Mouse (Mus musculus) heart, embryonic 11.5 days (tissue): ENCODE data around the gene Eya2. TPM values are rescaled to one million over a fixed set of nuclear protein-coding genes. Genes with fewer than 3 reads are reported as not detected.
"Not testable (repeated sequence)": the region's sequence is repeated elsewhere in the genome, so short reads cannot be mapped to it uniquely, and the experiment has no call there.

Experiments
- ATAC-seq: fragments of 200-750 bp; cut with Nextera tagmentation; replicated peaks from 2 replicates; pipeline ENCODE4 v1.8.0; 2017; ENCODE audit warnings: moderate library complexity; ENCODE audit not compliant: insufficient number of reproducible peaks, low FRiP score, low TSS enrichment
- H3K27ac ChIP-seq: fragments of 300-500 bp; sonication (generic); 2 replicates; pipeline ENCODE4 v1.5.1; 2014; ENCODE audit warnings: mild to moderate bottlenecking, low read depth, low read length
- H3K27me3 ChIP-seq: fragments of 300-500 bp; sonication (generic); 2 replicates; pipeline ENCODE4 v1.6.1; 2014; ENCODE audit warnings: mild to moderate bottlenecking, low read length, mixed read lengths; ENCODE audit not compliant: control insufficient read depth, insufficient read depth
- H3K36me3 ChIP-seq: fragments of 300-500 bp; sonication (generic); 2 replicates; pipeline ENCODE4 v1.6.1; 2014; ENCODE audit warnings: mild to moderate bottlenecking, low read length, moderate library complexity, mixed read lengths; ENCODE audit not compliant: control insufficient read depth, insufficient read depth
- H3K4me1 ChIP-seq: fragments of 300-500 bp; sonication (generic); 2 replicates; pipeline ENCODE4 v1.6.1; 2014; ENCODE audit warnings: low read length; ENCODE audit not compliant: control insufficient read depth, insufficient read depth
- H3K4me2 ChIP-seq: fragments of 300-500 bp; sonication (generic); 2 replicates; pipeline ENCODE4 v1.6.1; 2014; ENCODE audit warnings: mild to moderate bottlenecking, moderate library complexity
- H3K4me3 ChIP-seq: fragments of 300-500 bp; sonication (generic); 2 replicates; pipeline ENCODE4 v1.5.1; 2014; ENCODE audit warnings: low read depth, low read length
- H3K9ac ChIP-seq: fragments of 300-500 bp; sonication (generic); 2 replicates; pipeline ENCODE4 v1.6.1; 2014; ENCODE audit warnings: mild to moderate bottlenecking, low read depth, low read length, moderate library complexity
- H3K9me3 ChIP-seq: fragments of 300-500 bp; sonication (generic); replicated peaks from 2 replicates; pipeline ENCODE4 v1.6.1; 2016; ENCODE audit warnings: low read length; ENCODE audit not compliant: control insufficient read depth
- WGBS: fragments of 180-500 bp; shearing (Covaris S2); extraction: QIAGEN DNeasy Blood & Tissue Kit; methylation state at CpG from one replicate; pipeline ENCODE4 v1.1.7; 2014; ENCODE audit not compliant: insufficient replicate concordance; 5-methylcytosine and 5-hydroxymethylcytosine counted together
- polyA plus RNA-seq: library from polyadenylated mRNA; unstranded; fragments of >200 nt; fragmentation: Nextera tagmentation; extraction: Ambion mirVana; gene quantifications from 2 replicates; pipeline ENCODE4 v1.2.1, GENCODE M21; 2014

The Eya2 gene
- polyA plus RNA-seq, 1 experiment from 2014 or later, result 0.72 TPM

- WGBS, result 92% methylated on average over 9 of the region's 9 CpGs
- peaks cover 20% of the 10 kb centered on the region for H3K36me3 ChIP-seq
- no peak overlapping the region for H3K4me2 ChIP-seq
- no peak overlapping the region for H3K27ac ChIP-seq
- H3K4me3 ChIP-seq, result no peak overlapping the region
- H3K9me3 ChIP-seq, result no peaks in the 10 kb centered on the region
- no peaks in the 10 kb centered on the region for H3K27me3 ChIP-seq
- H3K9ac ChIP-seq, result no peak overlapping the region
- H3K4me1 ChIP-seq, result peaks cover 15% of the 10 kb centered on the region
- no peak for ATAC-seq
These were observed 194.0 kb downstream of the Eya2 start for GRCm38 (mm10) chr2:165788796-165789195.

GRCm38 (mm10) chr2:165789667-165790066 is 194.8 kb downstream of the Eya2 start:
- WGBS, result 97% methylated on average over 3 of the region's 3 CpGs
- H3K4me3 ChIP-seq, result no peak overlapping the region
- H3K36me3 ChIP-seq, result peaks cover 21% of the 10 kb centered on the region
- no peak overlapping the region for H3K9ac ChIP-seq
- ATAC-seq, result no peak
- no peaks in the 10 kb centered on the region for H3K27me3 ChIP-seq
- peaks cover 15% of the 10 kb centered on the region for H3K4me1 ChIP-seq
- no peak overlapping the region for H3K4me2 ChIP-seq
- no peaks in the 10 kb centered on the region for H3K9me3 ChIP-seq
- H3K27ac ChIP-seq, result no peak overlapping the region

GRCm38 (mm10) chr2:165791026-165791425 is 196.2 kb downstream of the Eya2 start:
- no peak for ATAC-seq
- peaks cover 15% of the 10 kb centered on the region for H3K4me1 ChIP-seq
- H3K9ac ChIP-seq, result no peak overlapping the region
- no peak overlapping the region for H3K4me3 ChIP-seq
- H3K36me3 ChIP-seq, result peaks cover 19% of the 10 kb centered on the region
- no peaks in the 10 kb centered on the region for H3K27me3 ChIP-seq
- H3K4me2 ChIP-seq, result no peak overlapping the region
- 63% methylated on average over 7 of the region's 7 CpGs for WGBS
- H3K9me3 ChIP-seq, result no peaks in the 10 kb centered on the region
- H3K27ac ChIP-seq, result no peak overlapping the region

- Histone ChIP-seq H3K4me3 (no peak overlapping the region), H3K4me1 (peaks cover 15% of the 10 kb centered on the region), H3K9ac (no peak overlapping the region), H3K27ac (no peak overlapping the region), H3K9me3 (no peaks in the 10 kb centered on the region), H3K36me3 (peaks cover 19% of the 10 kb centered on the region), H3K4me2 (no peak overlapping the region), H3K27me3 (no peaks in the 10 kb centered on the region)
- 65% methylated on average over 9 of the region's 9 CpGs for WGBS
- no peak for ATAC-seq
These were observed 196.8 kb downstream of the Eya2 start for GRCm38 (mm10) chr2:165791657-165792056.

GRCm38 (mm10) chr2:165792431-165793282 is 197.8 kb downstream of the Eya2 start:
- Histone ChIP-seq H3K4me3 (no peak overlapping the region), H3K9ac (no peak overlapping the region), H3K27ac (0 out of 2 replicates have a peak overlapping the region, but pooled peaks have one; percentile 17), H3K9me3 (no peaks in the 10 kb centered on the region), H3K27me3 (no peaks in the 10 kb centered on the region), H3K36me3 (peaks cover 22% of the 10 kb centered on the region), H3K4me1 (peaks cover 15% of the 10 kb centered on the region), H3K4me2 (no peak overlapping the region)
- no peak for ATAC-seq
- 75% methylated on average over 25 of the region's 25 CpGs for WGBS

- no peak for ATAC-seq
- Histone ChIP-seq H3K9me3 (no peaks in the 10 kb centered on the region), H3K27ac (no peak overlapping the region), H3K36me3 (peaks cover 22% of the 10 kb centered on the region), H3K4me1 (peaks cover 11% of the 10 kb centered on the region), H3K9ac (no peak overlapping the region), H3K27me3 (no peaks in the 10 kb centered on the region), H3K4me2 (no peak overlapping the region), H3K4me3 (no peak overlapping the region)
- 49% methylated on average over 3 of the region's 3 CpGs for WGBS
These were observed 198.4 kb downstream of the Eya2 start for GRCm38 (mm10) chr2:165793283-165793638.

GRCm38 (mm10) chr2:165797876-165798275 is 203.0 kb downstream of the Eya2 start:
- Histone ChIP-seq H3K4me3 (no peak overlapping the region), H3K36me3 (peaks cover 31% of the 10 kb centered on the region), H3K4me2 (no peak overlapping the region), H3K27me3 (no peaks in the 10 kb centered on the region), H3K9ac (no peak overlapping the region), H3K4me1 (no peaks in the 10 kb centered on the region), H3K27ac (no peak overlapping the region), H3K9me3 (no peaks in the 10 kb centered on the region)
- 46% methylated on average over 8 of the region's 8 CpGs for WGBS
- ATAC-seq, result no peak

- not testable (repeated sequence) for ATAC-seq
- H3K36me3 ChIP-seq, result peaks cover 34% of the 10 kb centered on the region
These were observed 205.3 kb downstream of the Eya2 start for GRCm38 (mm10) chr2:165800174-165800573.

More at GRCm38 (mm10) chr2:165800174-165800573, 205.3 kb downstream of the Eya2 start:
- not testable (repeated sequence) for H3K9me3 ChIP-seq, H3K27ac ChIP-seq, H3K4me2 ChIP-seq, H3K27me3 ChIP-seq, H3K4me1 ChIP-seq, H3K9ac ChIP-seq, H3K4me3 ChIP-seq
- WGBS, result 87% methylated on average over 3 of the region's 3 CpGs
